Mouse (Mus musculus) forebrain, embryonic 15.5 days (tissue): ENCODE measurements around the gene Hnrnpab. TPM values are rescaled to one million over a fixed set of nuclear protein-coding genes. Genes with fewer than 3 reads are reported as not detected.

Experiments used
- polyA plus RNA-seq: library from polyadenylated mRNA; unstranded; fragments of >200 nt; fragmentation: Nextera tagmentation; extraction: Ambion mirVana; gene quantifications from 2 replicates; pipeline ENCODE4 v1.2.1, GENCODE M21; 2015

Hnrnpab gene
- polyA plus RNA-seq, 1 experiment from 2014 or later = 604 TPM

Other genes with a start within 250 kb of the Hnrnpab start
- gene Phykpl, start 22.1 kb downstream of the Hnrnpab start, polyA plus RNA-seq = 12.6 and 13.1 TPM in 2 replicates
- 98.5 and 102 TPM in 2 replicates for gene Nhp2, start 12.9 kb upstream of the Hnrnpab start, polyA plus RNA-seq
- gene Rmnd5b, start 29.0 kb upstream of the Hnrnpab start, polyA plus RNA-seq = 69.6 and 77.7 TPM in 2 replicates
- 10.2 and 10.8 TPM in 2 replicates for gene N4bp3, start 44.0 kb upstream of the Hnrnpab start, polyA plus RNA-seq
- gene D930048N14Rik, start 44.1 kb upstream of the Hnrnpab start, polyA plus RNA-seq = 0.47 and 0.57 TPM in 2 replicates
- gene 0610009B22Rik, start 82.0 kb upstream of the Hnrnpab start, polyA plus RNA-seq = 96.2 and 102 TPM in 2 replicates
- 10.7 and 10.9 TPM in 2 replicates for gene Sec24a, start 156.8 kb upstream of the Hnrnpab start, polyA plus RNA-seq
- 145 and 151 TPM in 2 replicates for gene Sar1b, start 156.8 kb upstream of the Hnrnpab start, polyA plus RNA-seq